In the genomic region with DNA sequence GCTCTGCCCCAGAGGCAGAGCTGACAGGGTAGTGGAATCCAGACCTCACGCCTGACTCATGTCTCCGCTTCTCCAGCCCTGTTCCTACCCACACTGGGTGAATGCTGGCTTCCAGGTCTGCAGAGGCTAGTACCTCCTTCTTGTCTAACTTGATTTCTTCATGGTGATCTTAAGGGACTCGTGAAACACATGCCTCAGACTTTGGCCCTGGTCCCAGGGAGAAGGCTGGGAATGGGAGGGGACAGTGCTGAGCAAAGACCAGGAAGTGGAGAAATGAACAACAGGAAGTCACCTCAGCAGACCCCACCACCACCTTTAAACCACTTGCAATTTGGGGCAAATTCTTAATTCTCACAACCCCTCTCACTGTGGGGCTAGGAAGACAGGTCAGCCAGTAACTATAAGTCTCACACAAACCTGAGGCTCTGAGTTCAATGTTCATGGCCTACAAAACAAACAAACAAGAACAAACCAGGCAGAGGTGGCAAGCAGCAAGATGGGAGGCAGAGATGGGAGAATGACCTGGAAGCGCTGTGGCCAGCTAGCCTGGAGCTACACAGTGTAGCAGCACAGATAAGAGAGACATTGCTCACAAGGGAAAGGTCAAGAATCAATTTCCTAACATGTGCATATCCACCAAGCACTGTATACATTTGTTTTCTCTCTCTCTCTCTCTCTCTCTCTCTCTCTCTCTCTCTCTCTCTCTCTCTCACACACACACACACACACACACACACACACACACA, we compare ENCODE assay signal across 9 mouse cellular contexts.
DNase-seq lines count a peak whose midpoint lies in the region; ATAC-seq and TF ChIP-seq lines count a peak whose summit lies in the region.
"Had no signal": no experiment of that assay in that cellular context is flagged by ENCODE, and none has a peak within 500 bp of the region (broad histone marks: within the 10 kb centered on the region; RNA-seq: fewer than 3 reads in every experiment).

No protein-coding gene starts in this region.

- DNase-seq in adrenal gland, adult 8-10 months: peak; percentile 53
- DNase-seq in gastrocnemius, adult 2 months: peak; percentile 85
- peak; percentile 75 for DNase-seq in heart, postnatal 4 days
- peak; percentile 64 for DNase-seq in lung, embryonic 14.5 days
- no peak for DNase-seq in thymus, postnatal 36 days
- no peak for DNase-seq in layer of hippocampus, postnatal 25 days (ENCODE audit: extremely low spot score in 1 of 2, low spot score in 1 of 2)
- DNase-seq in midbrain, embryonic 11.5 days (ENCODE audit: low spot score, missing footprints): no peak
- DNase-seq: forebrain, postnatal 0 days had no signal

- no peak overlapping the region for H3K9ac ChIP-seq in lung, embryonic 14.5 days
- no peak overlapping the region for H3K9ac ChIP-seq in midbrain, embryonic 11.5 days (ENCODE audit: low read length)
- H3K9ac ChIP-seq: forebrain, postnatal 0 days had no signal

- peak overlapping the region; percentile 80 for H3K27ac ChIP-seq in gastrocnemius, adult 2 months
- no peak overlapping the region for H3K27ac ChIP-seq in lung, embryonic 14.5 days (ENCODE audit: low read depth)
- H3K27ac ChIP-seq in midbrain, embryonic 11.5 days (ENCODE audit: low read depth, low read length): no peak overlapping the region

- H3K36me3 ChIP-seq in lung, embryonic 14.5 days (ENCODE audit: insufficient read depth): peaks cover 10% of the 10 kb centered on the region; the same call in 1 of the 2 replicates
- 0 out of 2 replicates have a peak, but pooled peaks cover 5% of the 10 kb centered on the region for H3K36me3 ChIP-seq in midbrain, embryonic 11.5 days (ENCODE audit: control insufficient read depth, insufficient read depth, low read length)

- no peak overlapping the region for H3K4me2 ChIP-seq in lung, embryonic 14.5 days
- no peak overlapping the region for H3K4me2 ChIP-seq in midbrain, embryonic 11.5 days

- no peaks in the 10 kb centered on the region; the same call in 1 of the 2 replicates for H3K9me3 ChIP-seq in lung, embryonic 14.5 days (ENCODE audit: low read depth, low read length)
- no peaks in the 10 kb centered on the region; the same call in 1 of the 2 replicates for H3K9me3 ChIP-seq in midbrain, embryonic 11.5 days (ENCODE audit: control insufficient read depth, low read length)

- 69% methylated on average over 4 of the region's 4 CpGs for WGBS in lung, embryonic 14.5 days
- WGBS in midbrain, embryonic 11.5 days: 87% methylated on average over 4 of the region's 4 CpGs

- no peak overlapping the region for H3K4me3 ChIP-seq in gastrocnemius, adult 2 months
- H3K4me3 ChIP-seq in lung, embryonic 14.5 days (ENCODE audit: low read depth, low read length): no peak overlapping the region
- no peak overlapping the region for H3K4me3 ChIP-seq in midbrain, embryonic 11.5 days (ENCODE audit: low read depth, low read length)

- intact Hi-C loops in gastrocnemius, adult 2 months (cut with DNase I): no loop called here

- 0 out of 2 replicates have a peak, but pooled peaks cover 5% of the 10 kb centered on the region for H3K4me1 ChIP-seq in lung, embryonic 14.5 days (ENCODE audit: insufficient read depth)
- no peaks in the 10 kb centered on the region for H3K4me1 ChIP-seq in midbrain, embryonic 11.5 days (ENCODE audit: control insufficient read depth, insufficient read depth, low read length)

- no peak for TF ChIP-seq CTCF in gastrocnemius, adult 2 months (IDR thresholded peaks at IDR 0.05)
- no peak for TF ChIP-seq CTCF in lung, embryonic 14.5 days (IDR thresholded peaks at IDR 0.05; ENCODE audit: low read depth)

- peak; percentile 47; the same call in 1 of the 2 replicates for ATAC-seq in lung, embryonic 14.5 days (ENCODE audit: insufficient read depth)
- no peak for ATAC-seq in CD4-positive, CD25-positive, alpha-beta regulatory T cell, adult 4 months
- no peak for ATAC-seq in midbrain, embryonic 11.5 days (ENCODE audit: low FRiP score)
- ATAC-seq: forebrain, postnatal 0 days had no signal

- H3K27me3 ChIP-seq in lung, embryonic 14.5 days (ENCODE audit: insufficient read depth, low read length): no peaks in the 10 kb centered on the region
- no peaks in the 10 kb centered on the region for H3K27me3 ChIP-seq in midbrain, embryonic 11.5 days (ENCODE audit: control insufficient read depth, insufficient read depth, low read length)

Comparison
In these comparisons a context has a peak if more than half of its experiments do, and no peak if none do; other contexts are left out.
1. DNase-seq: peak in adrenal gland, adult 8-10 months (single experiment), gastrocnemius, adult 2 months (single experiment), heart, postnatal 4 days (single experiment) and lung, embryonic 14.5 days (single experiment); none in thymus, postnatal 36 days (0 of 2), layer of hippocampus, postnatal 25 days (0 of 2) and midbrain, embryonic 11.5 days (single experiment).